Mouse (Mus musculus): ENCODE results near the gene Gsk3a. TPM values are rescaled to one million over a fixed set of nuclear protein-coding genes. Genes with fewer than 3 reads are reported as not detected.

Gene Gsk3a
- polyA plus RNA-seq, 2 experiments = 8.4 to 48.6 TPM

DNA sequence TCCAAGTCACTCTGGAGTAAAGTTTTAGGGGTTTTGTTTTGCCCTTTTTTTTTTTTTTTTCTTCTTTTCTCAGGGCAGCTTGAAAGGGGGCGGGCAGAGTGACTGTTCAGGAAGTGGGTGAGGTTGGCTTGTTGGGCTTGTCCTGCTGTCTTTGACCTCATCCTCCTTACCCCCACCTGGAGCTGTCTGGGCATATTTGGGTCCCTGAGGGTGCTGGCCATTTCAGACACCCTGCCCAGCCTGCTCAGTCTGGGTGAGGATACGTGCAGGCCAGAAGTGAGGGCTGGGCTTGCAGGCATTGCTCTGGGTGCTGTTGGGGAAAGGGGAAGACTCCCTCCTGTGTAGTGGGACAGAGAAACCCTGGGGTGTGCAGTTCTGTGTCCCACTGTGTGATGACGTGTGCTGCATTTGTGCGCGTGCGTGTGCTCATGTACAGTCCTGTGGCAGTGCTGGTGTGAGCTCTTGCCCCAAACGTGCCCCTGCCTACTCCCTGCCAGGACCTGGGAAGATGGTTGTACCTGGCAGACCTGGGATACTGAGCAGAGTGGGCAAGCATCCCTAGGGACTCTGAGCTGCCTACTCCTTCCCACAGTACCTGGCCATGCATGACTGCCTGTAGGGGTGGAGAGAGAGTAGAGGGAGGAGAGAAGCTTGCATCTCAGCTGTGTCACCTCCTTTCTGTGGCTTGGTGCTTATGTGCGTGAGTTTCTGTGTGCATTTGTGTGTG is 32.1 kb upstream of the Gsk3a start:
- 69% methylated on average over 8 of the region's 8 CpGs for WGBS (ENCODE audit: insufficient replicate concordance)
- no peak for ATAC-seq (ENCODE audit: insufficient read depth)
- peaks cover 2% of the 10 kb centered on the region; the same call in 1 of the 2 replicates for H3K36me3 ChIP-seq (replicated peaks; ENCODE audit: control insufficient read depth, insufficient read depth, low read depth)
- DNase-seq (ENCODE audit: low read depth in 3 of 3, low spot score in 3 of 3) = no peak
- peak overlapping the region; percentile 94 for H3K4me2 ChIP-seq (ENCODE audit: low read depth)
- peak overlapping the region; percentile 63 for H3K27ac ChIP-seq
- no peaks in the 10 kb centered on the region for H3K27me3 ChIP-seq (ENCODE audit: control insufficient read depth, insufficient read depth, low read length)
- H3K9ac ChIP-seq (replicated peaks) = peak overlapping the region; percentile 84
- H3K9me3 ChIP-seq (ENCODE audit: control insufficient read depth, low read length) = no peaks in the 10 kb centered on the region
- peak overlapping the region in 1 of 2 experiments; percentile 68; a peak in 2 of 4 replicates for H3K4me3 ChIP-seq (ENCODE audit: insufficient read depth in 1 of 2, low read depth in 2 of 2, low read length in 2 of 2)
- TF ChIP-seq CTCF (IDR thresholded peaks at IDR 0.05; ENCODE audit: low read depth) (no peak), EP300 (IDR thresholded peaks at IDR 0.05; ENCODE audit: low read depth) (no peak)
- peaks cover 36 to 45% of the 10 kb centered on the region in 2 experiments for H3K4me1 ChIP-seq (replicated peaks; ENCODE audit: control insufficient read depth in 2 of 2, insufficient read depth in 2 of 2, low read length in 1 of 2)

- H3K4me1 ChIP-seq (replicated peaks; ENCODE audit: control insufficient read depth in 2 of 2, insufficient read depth in 2 of 2, low read length in 1 of 2) = peaks cover 29 to 41% of the 10 kb centered on the region in 2 experiments
- peak overlapping the region; percentile 68 to 95 for H3K4me3 ChIP-seq (ENCODE audit: insufficient read depth in 1 of 2, low read depth in 2 of 2, low read length in 2 of 2)
- H3K27ac ChIP-seq = peak overlapping the region; percentile 63
- 25% methylated on average over 4 of the region's 4 CpGs for WGBS (ENCODE audit: insufficient replicate concordance)
- H3K4me2 ChIP-seq (ENCODE audit: low read depth) = peak overlapping the region; percentile 94
- ATAC-seq (ENCODE audit: insufficient read depth) = no peak
- no peak for DNase-seq (ENCODE audit: low read depth in 3 of 3, low spot score in 3 of 3)
- peak overlapping the region; percentile 84 for H3K9ac ChIP-seq (replicated peaks)
- H3K9me3 ChIP-seq (ENCODE audit: control insufficient read depth, low read length) = no peaks in the 10 kb centered on the region
- TF ChIP-seq CTCF (IDR thresholded peaks at IDR 0.05; ENCODE audit: low read depth) = no peak
- TF ChIP-seq EP300 (IDR thresholded peaks at IDR 0.05; ENCODE audit: low read depth) = no peak
- H3K36me3 ChIP-seq (replicated peaks; ENCODE audit: control insufficient read depth, insufficient read depth, low read depth) = peaks cover 2% of the 10 kb centered on the region; the same call in 1 of the 2 replicates
- H3K27me3 ChIP-seq (ENCODE audit: control insufficient read depth, insufficient read depth, low read length) = no peaks in the 10 kb centered on the region
Measured at GRCm38 (mm10) chr7:25269029-25269428, 31.4 kb upstream of the Gsk3a start.

- H3K9me3 ChIP-seq (ENCODE audit: control insufficient read depth, low read length) = no peaks in the 10 kb centered on the region
- peak overlapping the region; percentile 63 for H3K27ac ChIP-seq
- H3K4me3 ChIP-seq (ENCODE audit: insufficient read depth in 1 of 2, low read depth in 2 of 2, low read length in 2 of 2) = peak overlapping the region; percentile 68 to 95
- H3K4me2 ChIP-seq (ENCODE audit: low read depth) = peak overlapping the region; percentile 94
- ATAC-seq (ENCODE audit: insufficient read depth) (no peak), DNase-seq (ENCODE audit: low read depth in 3 of 3, low spot score in 3 of 3) (no peak)
- no peak for TF ChIP-seq EP300 (IDR thresholded peaks at IDR 0.05; ENCODE audit: low read depth)
- H3K36me3 ChIP-seq (replicated peaks; ENCODE audit: control insufficient read depth, insufficient read depth, low read depth) = peaks cover 2% of the 10 kb centered on the region; the same call in 1 of the 2 replicates
- H3K27me3 ChIP-seq (ENCODE audit: control insufficient read depth, insufficient read depth, low read length) = no peaks in the 10 kb centered on the region
- peaks cover 26 to 39% of the 10 kb centered on the region in 2 experiments for H3K4me1 ChIP-seq (replicated peaks; ENCODE audit: control insufficient read depth in 2 of 2, insufficient read depth in 2 of 2, low read length in 1 of 2)
- H3K9ac ChIP-seq (replicated peaks) = peak overlapping the region; percentile 84
- WGBS (ENCODE audit: insufficient replicate concordance) = 0% methylated on average over 7 of the region's 7 CpGs
Measured at GRCm38 (mm10) chr7:25268588-25268987, 30.9 kb upstream of the Gsk3a start.

GRCm38 (mm10) chr7:25267751-25268463 is 30.3 kb upstream of the Gsk3a start:
- Histone ChIP-seq H3K4me2 (ENCODE audit: low read depth) (peak overlapping the region; percentile 94), H3K4me1 (replicated peaks; ENCODE audit: control insufficient read depth in 2 of 2, insufficient read depth in 2 of 2, low read length in 1 of 2) (peaks cover 19 to 33% of the 10 kb centered on the region in 2 experiments), H3K27ac (peak overlapping the region; percentile 68), H3K9ac (replicated peaks) (peak overlapping the region; percentile 84), H3K9me3 (ENCODE audit: control insufficient read depth, low read length) (no peaks in the 10 kb centered on the region), H3K27me3 (ENCODE audit: control insufficient read depth, insufficient read depth, low read length) (no peaks in the 10 kb centered on the region), H3K4me3 (ENCODE audit: insufficient read depth in 1 of 2, low read depth in 2 of 2, low read length in 2 of 2) (peak overlapping the region; percentile 68 to 95), H3K36me3 (replicated peaks; ENCODE audit: control insufficient read depth, insufficient read depth, low read depth) (no peaks in the 10 kb centered on the region; the same call in 1 of the 2 replicates)
- under 1% methylated on average over 33 of the region's 33 CpGs for WGBS (ENCODE audit: insufficient replicate concordance)
- peak; percentile 100 for DNase-seq (ENCODE audit: low read depth in 3 of 3, low spot score in 3 of 3)
- ATAC-seq (ENCODE audit: insufficient read depth) = peak; percentile 88
- no peak for TF ChIP-seq CTCF (IDR thresholded peaks at IDR 0.05; ENCODE audit: low read depth)
- peak; percentile 64; the same call in 1 of the 2 replicates for TF ChIP-seq EP300 (IDR thresholded peaks at IDR 0.05; ENCODE audit: low read depth)

GRCm38 (mm10) chr7:25267301-25267750 is 29.7 kb upstream of the Gsk3a start, which contains the start of gene Cic:
TSS of gene Cic (plus strand) at chr7:25267704.
- H3K4me3 ChIP-seq (ENCODE audit: insufficient read depth in 1 of 2, low read depth in 2 of 2, low read length in 2 of 2) = peak within 1 kb of the TSS; percentile 68 to 95
- peak; percentile 32; the same call in 1 of the 2 replicates for TF ChIP-seq EP300 (IDR thresholded peaks at IDR 0.05; ENCODE audit: low read depth)
- no peak for TF ChIP-seq CTCF (IDR thresholded peaks at IDR 0.05; ENCODE audit: low read depth)
- peak; percentile 97 to 98 (median 98) for DNase-seq (ENCODE audit: low read depth in 3 of 3, low spot score in 3 of 3)
- peak within 1 kb of the TSS; percentile 84 for H3K9ac ChIP-seq (replicated peaks)
- peaks cover 18 to 31% of the 10 kb centered on the region in 2 experiments for H3K4me1 ChIP-seq (replicated peaks; ENCODE audit: control insufficient read depth in 2 of 2, insufficient read depth in 2 of 2, low read length in 1 of 2)
- peak within 1 kb of the TSS; percentile 94 for H3K4me2 ChIP-seq (ENCODE audit: low read depth)
- H3K27ac ChIP-seq = peak within 1 kb of the TSS; percentile 68
- peak; percentile 78 for ATAC-seq (ENCODE audit: insufficient read depth)
- H3K27me3 ChIP-seq (ENCODE audit: control insufficient read depth, insufficient read depth, low read length) = no peaks in the 10 kb centered on the region
- H3K9me3 ChIP-seq (ENCODE audit: control insufficient read depth, low read length) = no peaks in the 10 kb centered on the region
- no peaks in the 10 kb centered on the region; the same call in 1 of the 2 replicates for H3K36me3 ChIP-seq (replicated peaks; ENCODE audit: control insufficient read depth, insufficient read depth, low read depth)
- under 1% methylated on average over 29 of the region's 29 CpGs for WGBS (ENCODE audit: insufficient replicate concordance)

All from liver, embryonic 14.5 days (tissue).